Mouse (Mus musculus): ENCODE measurements around the gene Slco2b1.
A peak's percentile ranks its signal among the peaks of the same experiment; 100 is the strongest.

Gene Slco2b1

GRCm38 (mm10) chr7:99693387-99693786, 17.8 kb downstream of the Slco2b1 start:
- DNase-seq (ENCODE audit: low spot score in 2 of 2): no peak

DNA sequence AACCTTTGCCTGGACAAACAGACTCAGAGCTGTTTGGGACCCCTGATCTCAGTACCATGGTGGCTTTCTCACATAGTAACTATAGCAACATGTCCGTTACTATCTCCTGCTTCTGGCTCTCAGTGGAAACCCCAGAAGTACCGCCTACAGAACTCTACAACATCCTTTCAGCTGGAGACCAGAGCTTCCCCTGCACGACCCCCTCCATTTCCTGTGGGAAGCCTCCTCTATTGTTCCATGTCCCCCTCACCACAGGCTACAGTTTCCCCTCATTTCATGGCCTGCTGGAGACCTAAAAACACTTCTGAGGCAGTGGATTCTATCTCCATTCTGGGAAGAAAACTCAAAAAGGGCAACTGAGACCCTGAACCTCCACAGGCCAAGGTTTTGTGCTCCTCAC, 18.7 kb downstream of the Slco2b1 start:
- no peak for DNase-seq (ENCODE audit: low spot score in 2 of 2)

- DNase-seq (ENCODE audit: low spot score in 2 of 2): no peak
These were observed 20.3 kb downstream of the Slco2b1 start for GRCm38 (mm10) chr7:99690819-99691218.

DNA sequence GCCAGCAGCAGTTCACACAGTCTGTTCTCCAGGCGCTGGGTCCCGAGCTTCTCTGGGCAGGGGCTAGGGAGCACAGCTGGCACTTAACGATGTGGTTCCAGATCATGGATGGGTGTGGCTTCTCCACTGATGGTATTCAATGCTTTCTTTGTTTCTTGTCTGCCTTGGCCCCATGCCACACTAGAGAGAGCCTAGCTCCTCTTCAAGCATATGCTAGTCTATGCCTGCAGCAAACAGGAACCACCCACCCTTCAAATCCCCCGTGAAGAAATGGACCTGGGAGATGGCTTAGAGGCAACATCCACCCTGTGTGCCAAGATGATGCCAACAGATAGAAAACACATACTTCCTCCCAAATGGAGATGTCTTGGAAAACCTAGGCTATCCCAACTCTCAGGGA, 27.1 kb downstream of the Slco2b1 start:
- DNase-seq (ENCODE audit: low spot score in 2 of 2): no peak

GRCm38 (mm10) chr7:99680771-99681170, 30.4 kb downstream of the Slco2b1 start:
- DNase-seq (ENCODE audit: low spot score in 2 of 2): no peak

DNA sequence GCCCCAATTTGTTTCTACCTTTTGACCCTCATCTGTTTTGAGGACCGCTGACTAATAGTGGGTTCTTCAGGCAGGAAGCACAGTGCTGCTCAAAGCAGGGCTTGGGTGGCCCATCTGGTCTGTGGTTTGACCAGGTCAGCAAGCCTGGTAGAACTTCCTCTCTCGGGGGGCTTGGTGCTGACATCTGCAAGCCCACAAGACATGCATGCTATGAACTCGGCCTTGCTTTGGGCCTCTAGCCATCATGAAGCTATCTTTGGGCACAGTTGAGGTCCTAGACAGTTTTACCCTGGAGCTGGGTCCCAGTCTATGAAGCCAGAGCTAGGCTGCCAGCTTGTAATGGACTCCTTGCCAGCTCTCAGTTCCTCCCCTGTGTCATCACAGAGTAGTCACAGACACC, 36.2 kb downstream of the Slco2b1 start:
- no peak for DNase-seq (ENCODE audit: low spot score in 2 of 2)

- no peak for DNase-seq (ENCODE audit: low spot score in 2 of 2)
These were observed 36.9 kb downstream of the Slco2b1 start for GRCm38 (mm10) chr7:99674209-99674608.

GRCm38 (mm10) chr7:99673188-99673587, 38.0 kb downstream of the Slco2b1 start:
- DNase-seq (ENCODE audit: low spot score in 2 of 2): no peak

DNA sequence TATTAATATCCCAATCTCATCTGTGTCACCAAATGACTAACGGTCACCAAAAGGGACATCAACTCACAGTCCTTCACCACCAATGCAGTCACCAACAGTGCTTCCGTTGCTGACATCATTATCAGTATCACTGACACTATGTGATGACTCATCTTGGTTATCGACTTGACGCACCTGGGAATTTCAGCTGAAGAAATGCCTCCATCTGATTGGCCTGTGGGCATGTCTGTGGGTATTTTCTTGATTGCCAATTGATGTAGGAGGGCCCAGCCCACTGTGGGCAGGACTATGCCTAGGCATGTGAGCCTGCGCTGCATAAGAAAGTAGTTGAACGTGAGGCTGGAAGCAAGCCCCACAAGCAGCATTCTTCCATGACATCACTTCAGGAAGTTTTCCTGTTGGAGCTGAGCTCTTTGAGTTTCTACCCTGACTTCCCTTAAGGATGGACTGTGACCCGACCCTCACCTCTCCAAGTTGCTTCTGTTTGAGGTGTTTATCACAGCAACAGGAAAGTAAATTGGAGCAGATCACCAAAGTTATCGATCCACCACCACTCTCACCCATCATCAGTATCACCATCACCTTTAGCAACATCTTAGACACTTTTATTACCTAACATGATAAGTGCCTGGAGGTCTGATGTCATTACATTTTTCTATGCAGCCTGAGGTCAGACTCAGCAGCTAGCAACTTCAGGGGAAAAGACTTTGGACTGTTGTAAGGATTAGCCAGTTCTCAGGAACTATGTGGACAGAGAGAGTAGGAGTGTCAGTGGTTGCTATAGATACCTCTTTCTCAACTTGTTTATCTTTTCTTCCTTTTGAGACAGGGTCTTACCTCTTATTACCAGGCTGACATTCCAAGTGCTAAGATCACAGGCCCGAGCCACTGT, 39.4 kb downstream of the Slco2b1 start:
- no peak for DNase-seq (ENCODE audit: low spot score in 2 of 2)

DNA sequence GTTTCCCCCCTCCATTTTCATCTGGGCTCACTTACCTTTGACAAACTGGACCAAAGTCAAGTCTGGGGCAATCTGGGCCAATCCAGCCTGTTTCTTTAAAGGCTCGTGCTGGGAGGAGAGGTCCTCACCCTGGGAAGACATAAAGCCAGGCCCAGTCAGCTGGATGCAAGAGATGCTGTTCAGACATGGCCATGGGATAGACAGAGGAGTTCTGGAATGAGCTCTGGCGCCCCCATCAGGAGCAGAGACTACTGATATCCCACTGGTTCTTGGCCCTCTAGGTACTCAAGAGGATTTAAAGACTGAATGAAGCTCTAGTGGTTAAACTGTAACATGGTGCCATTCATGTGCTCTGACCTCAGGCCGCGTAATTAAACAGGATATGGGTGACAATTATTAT, 40.2 kb downstream of the Slco2b1 start:
- no peak for DNase-seq (ENCODE audit: low spot score in 2 of 2)

- no peak for DNase-seq (ENCODE audit: low spot score in 2 of 2)
These were observed 42.3 kb downstream of the Slco2b1 start for GRCm38 (mm10) chr7:99668802-99669201.

DNA sequence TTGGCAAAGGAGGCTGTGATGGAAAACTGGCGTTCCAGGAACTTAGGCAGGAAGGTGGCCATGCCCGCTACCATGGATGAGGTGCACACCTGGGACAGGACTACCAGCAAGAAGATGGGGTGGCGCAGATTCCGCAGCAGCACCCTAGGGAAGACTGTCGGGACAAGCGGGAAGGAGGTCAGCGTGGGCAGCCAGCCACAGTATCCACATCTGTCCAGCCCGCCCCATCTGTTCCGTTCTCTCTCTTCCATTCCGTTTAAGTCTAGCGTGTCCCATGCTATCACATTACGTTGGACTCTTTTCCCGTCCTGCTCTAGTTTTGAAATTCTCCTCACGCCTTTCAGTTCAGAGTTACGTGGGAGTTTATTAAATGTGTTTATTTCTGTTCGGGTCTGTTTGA, 44.0 kb downstream of the Slco2b1 start:
- no peak for DNase-seq (ENCODE audit: low spot score in 2 of 2)

DNA sequence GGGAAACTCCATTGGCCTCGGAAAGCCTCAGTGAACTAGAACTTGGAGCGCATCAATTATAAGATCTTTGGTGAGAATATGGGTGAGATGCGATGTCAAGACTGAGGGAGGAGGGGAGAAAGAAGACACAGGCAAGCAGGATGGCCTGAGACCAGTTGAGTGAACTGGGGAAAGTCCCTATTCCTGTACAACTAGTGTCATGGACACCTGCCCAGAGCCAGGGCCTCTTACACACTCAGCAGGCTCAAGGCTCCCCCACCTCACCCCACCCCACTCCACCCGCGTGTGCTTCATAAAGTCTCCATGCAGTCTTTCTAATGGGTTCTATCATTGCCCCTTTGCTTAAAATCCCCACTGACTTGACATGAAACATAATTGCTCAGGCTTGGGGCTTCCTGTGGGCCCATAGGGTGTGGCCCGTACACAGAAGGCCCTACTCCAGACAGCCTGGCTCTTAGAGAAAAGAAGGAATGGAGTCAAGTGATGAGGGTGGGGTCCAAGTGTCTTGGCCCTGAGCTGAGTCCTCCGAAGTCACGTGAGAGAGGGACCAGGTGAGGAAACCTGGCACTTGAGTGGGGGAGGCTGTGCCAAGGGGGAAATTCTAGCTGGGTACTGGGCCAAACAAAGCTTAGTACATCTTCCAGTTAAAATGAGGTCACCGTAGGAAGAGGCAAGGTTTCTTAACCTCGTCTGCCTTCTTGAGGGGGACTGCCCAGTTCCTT, 45.2 kb downstream of the Slco2b1 start:
- no peak for DNase-seq (ENCODE audit: low spot score in 2 of 2)

- no peak for DNase-seq (ENCODE audit: low spot score in 2 of 2)
These were observed 46.3 kb downstream of the Slco2b1 start for GRCm38 (mm10) chr7:99664571-99665485.

- DNase-seq (ENCODE audit: low spot score in 2 of 2): no peak
These were observed 47.5 kb downstream of the Slco2b1 start for GRCm38 (mm10) chr7:99663507-99664220.

- DNase-seq (ENCODE audit: low spot score in 2 of 2): no peak
These were observed 48.8 kb downstream of the Slco2b1 start for GRCm38 (mm10) chr7:99662311-99662710.

GRCm38 (mm10) chr7:99661571-99662230, 49.4 kb downstream of the Slco2b1 start:
- DNase-seq (ENCODE audit: low spot score in 2 of 2): no peak

DNA sequence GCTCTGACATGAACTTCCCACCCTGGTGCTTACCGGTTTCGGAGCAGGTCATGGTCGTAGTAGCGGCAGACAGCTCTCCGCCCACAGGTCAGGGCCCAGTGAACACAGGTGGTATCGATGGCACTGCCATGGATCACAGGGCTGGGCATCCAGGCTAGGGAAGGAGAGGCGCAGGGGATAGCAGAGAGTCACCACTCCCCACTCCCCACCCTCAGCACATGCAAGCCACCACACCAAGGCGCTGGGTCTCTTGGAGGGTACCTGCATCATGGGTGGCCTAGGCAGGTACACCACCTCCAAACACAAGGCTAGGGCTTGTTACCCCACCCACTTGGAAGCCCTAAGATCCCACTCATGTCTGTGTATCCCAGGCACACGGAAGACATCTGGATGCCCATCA, 50.1 kb downstream of the Slco2b1 start:
- DNase-seq (ENCODE audit: low spot score in 2 of 2): no peak

DNA sequence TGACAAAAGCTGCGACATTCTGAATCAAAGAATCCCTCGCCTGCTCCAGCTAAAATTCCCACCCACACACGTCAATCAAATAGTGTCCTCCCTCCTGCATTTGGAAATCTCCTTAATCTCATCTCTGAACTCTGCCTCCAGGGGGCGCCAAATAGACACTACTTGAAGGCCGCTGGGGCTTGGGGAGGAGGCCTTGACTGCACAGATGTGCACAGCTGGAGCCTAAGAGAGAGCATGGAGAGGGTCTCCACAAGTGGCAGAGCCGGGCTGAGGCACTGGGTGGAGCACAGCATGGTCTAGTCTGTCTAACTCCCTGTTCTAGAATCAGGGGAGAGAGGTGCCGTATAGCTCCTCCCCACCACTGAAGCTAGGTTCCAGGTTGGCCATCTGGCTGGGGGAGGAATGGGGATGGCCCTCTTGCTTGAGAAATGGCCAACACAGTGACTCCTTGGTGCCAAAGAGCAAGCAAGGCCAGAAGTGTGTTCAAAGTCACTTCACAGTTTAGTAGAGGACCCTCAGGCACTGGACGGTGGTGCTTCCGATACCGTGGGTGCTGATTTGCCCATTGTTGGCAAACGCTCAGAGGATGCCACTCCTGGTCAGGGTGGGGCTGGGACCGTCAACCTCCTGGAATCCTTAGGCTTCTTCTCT, 51.6 kb downstream of the Slco2b1 start:
- DNase-seq (ENCODE audit: low spot score in 2 of 2): peak; percentile 68 to 79

DNA sequence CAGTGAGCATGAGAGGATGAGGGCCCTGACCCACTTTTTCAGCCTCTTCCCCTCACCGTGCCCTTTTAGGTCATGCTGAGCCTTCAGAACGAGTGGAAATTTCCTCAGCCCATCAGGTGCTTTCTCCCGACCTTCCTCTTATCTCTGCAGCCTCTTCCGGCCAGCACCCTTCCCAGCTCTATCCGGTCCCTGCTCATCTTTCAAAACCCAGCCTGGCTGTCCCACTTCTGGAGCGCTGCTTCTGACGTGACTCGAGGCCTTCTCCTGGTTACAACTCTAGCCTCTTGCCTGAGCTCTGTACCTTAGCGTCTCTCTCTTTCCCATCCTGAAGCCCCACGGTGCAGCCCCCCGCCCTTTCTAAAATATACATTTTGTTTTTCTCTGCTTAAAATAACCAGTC, 56.9 kb downstream of the Slco2b1 start:
- no peak for DNase-seq (ENCODE audit: low spot score in 2 of 2)
